Mouse (Mus musculus) erythroblast, embryonic 14.5 days (primary cell): Measurements from ENCODE around the gene Minos1. TPM values are rescaled to one million over a fixed set of nuclear protein-coding genes. Genes with fewer than 3 reads are reported as not detected.

Experiments
- H3K27me3 ChIP-seq: 2 replicates; pipeline ENCODE4 v1.6.1; 2012; ENCODE audit warnings: inconsistent platforms; ENCODE audit not compliant: control insufficient read depth
- H3K36me3 ChIP-seq: 2 replicates; pipeline ENCODE4 v1.6.1; 2012; ENCODE audit warnings: mild to moderate bottlenecking, inconsistent platforms; ENCODE audit not compliant: control insufficient read depth
- H3K4me1 ChIP-seq: 2 replicates; pipeline ENCODE4 v1.6.1; 2012; ENCODE audit warnings: inconsistent platforms; ENCODE audit not compliant: control insufficient read depth
- H3K4me3 ChIP-seq: replicated peaks from 2 replicates; pipeline ENCODE3; 2012; ENCODE audit warnings: moderate library complexity, mild to moderate bottlenecking, inconsistent platforms
- H3K9me3 ChIP-seq: 2 replicates; pipeline ENCODE4 v1.6.1; 2012; ENCODE audit warnings: low read length, inconsistent platforms, mixed read lengths; ENCODE audit not compliant: control insufficient read depth
- GATA1 ChIP-seq: IDR thresholded peaks from 2 replicates; pipeline ENCODE4 v1.6.1; 2012; ENCODE audit warnings: low read length, inconsistent platforms, mixed read lengths
- TAL1 ChIP-seq: IDR thresholded peaks from 3 replicates; pipeline ENCODE4 v1.6.1; 2012; ENCODE audit warnings: low read length, inconsistent platforms, mixed read lengths
- polyA plus RNA-seq: library from polyadenylated mRNA; stranded (reverse); fragments of >175 nt; gene quantifications from 2 replicates; pipeline ENCODE4 v1.2.3, GENCODE M21; 2012

Gene Minos1
- polyA plus RNA-seq, 1 experiment = 4.0 TPM

DNA sequence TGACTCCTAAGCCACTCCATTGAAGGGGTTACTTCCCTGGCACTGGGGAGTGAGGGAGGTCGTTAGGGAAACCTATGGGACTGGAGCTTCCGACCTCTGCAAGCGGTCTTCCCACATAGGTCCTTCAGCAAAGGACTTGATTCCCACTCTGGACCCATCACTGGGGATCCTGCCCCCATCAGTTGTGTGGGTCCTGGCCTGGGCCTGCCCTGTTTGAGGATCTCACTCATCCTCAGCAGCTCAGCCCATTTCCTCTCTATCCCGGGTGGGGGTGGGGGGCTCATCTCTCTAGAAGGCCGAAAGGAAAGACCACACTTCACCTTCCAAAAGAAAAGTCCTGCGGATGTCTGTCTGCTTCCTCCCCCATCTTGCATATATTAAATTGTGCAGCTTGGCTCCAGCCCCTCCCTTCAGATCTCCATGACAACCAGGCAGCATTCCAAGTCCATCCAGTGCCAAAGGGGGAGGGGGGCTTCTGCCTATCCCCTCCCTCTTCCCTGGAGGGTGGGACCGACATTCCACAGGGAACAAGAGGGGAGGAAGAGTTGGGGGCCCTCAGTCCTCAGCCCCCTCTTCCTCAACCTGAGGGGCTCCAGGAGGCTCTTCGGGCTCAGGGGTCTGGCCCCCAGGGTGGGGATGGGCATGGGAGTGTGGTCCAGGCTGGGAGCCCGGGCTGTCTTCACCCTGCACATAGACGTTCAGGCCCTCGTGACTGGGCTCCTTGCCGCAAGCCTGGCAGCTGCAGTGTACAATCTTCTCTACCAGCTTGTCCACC, 47.9 kb downstream of the Minos1 start:
- no peak for TF ChIP-seq GATA1
- no peak for TF ChIP-seq TAL1
- H3K36me3 ChIP-seq = no peaks in the 10 kb centered on the region
- H3K27me3 ChIP-seq = peaks cover 18% of the 10 kb centered on the region
- no peak overlapping the region for H3K4me3 ChIP-seq
- no peaks in the 10 kb centered on the region for H3K4me1 ChIP-seq
- H3K9me3 ChIP-seq = no peaks in the 10 kb centered on the region

DNA sequence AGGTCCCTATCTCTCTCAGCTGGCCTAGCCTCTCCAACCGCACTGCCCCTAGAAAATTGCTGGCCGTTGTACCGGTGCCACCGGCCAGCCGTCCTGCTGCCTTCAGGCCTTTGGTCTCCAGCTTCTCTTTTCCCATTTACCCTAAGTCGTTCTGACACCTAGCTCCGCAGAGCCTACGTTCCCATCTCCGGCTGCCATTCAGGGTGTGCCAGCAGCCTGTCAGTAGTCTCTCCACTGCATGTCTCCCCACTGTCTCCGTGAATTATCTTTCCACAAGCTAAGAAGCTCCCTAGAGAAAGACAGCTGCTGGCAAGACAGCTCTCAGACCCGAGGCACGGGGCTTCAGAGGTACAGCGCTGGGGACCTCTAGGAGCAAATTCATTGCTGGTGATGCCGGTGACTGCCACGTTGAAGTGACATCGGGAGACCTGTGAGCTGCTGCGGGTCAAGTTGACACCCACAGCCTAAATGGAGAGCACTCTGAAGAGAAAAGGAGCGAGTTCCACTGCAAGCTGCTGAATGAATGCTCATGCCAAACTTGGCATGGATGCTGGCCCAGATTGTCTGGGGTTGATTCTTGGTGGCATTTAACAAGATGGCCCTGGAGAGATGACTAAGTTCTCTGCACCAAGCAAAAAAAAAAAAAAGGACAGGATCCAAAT, 49.5 kb downstream of the Minos1 start:
- TF ChIP-seq TAL1 = no peak
- no peak for TF ChIP-seq GATA1
- Histone ChIP-seq H3K27me3 (peaks cover 22% of the 10 kb centered on the region), H3K4me1 (no peaks in the 10 kb centered on the region), H3K4me3 (no peak overlapping the region), H3K9me3 (no peaks in the 10 kb centered on the region), H3K36me3 (no peaks in the 10 kb centered on the region)

DNA sequence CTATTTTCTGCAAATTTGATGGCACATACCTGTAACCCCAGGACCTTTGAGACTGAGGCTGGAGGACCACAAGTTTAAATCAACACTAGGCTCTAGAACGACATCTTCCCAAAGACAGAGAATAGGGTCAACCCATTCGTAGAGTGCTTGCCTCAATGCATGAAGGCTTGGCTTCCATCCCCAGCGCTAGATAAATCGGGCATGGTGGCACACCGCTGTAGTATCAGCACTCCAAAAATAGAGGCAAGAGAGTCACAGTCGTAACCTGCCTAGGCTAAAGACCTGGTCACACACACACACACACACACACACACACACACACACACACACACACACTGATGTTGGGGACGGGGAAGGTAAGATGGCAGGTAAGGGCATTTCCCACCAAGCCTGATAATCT, 50.7 kb downstream of the Minos1 start:
- no peak for TF ChIP-seq GATA1
- no peak for TF ChIP-seq TAL1
- H3K27me3 ChIP-seq = peaks cover 32% of the 10 kb centered on the region
- H3K4me3 ChIP-seq = no peak overlapping the region
- no peaks in the 10 kb centered on the region for H3K4me1 ChIP-seq
- no peaks in the 10 kb centered on the region for H3K9me3 ChIP-seq
- H3K36me3 ChIP-seq = no peaks in the 10 kb centered on the region

DNA sequence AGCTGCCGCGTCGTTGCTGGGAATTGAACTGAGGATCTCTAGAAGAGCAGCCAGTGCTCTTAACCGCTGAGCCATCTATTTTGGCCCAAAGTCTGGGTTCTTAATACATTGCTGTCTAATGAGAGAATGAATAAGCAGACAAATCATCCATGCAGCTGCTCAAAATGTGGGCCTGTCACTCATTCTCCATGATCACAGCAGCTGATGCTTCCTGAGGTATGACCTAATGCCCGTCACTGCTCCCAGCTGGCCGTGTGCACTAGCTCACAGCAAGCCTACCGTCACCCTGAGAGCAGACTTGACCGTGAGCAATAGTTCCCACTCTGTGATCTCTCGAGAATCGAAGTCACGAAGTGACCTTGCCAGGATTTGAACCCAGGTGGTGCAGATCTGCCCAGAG, 51.5 kb downstream of the Minos1 start:
- Histone ChIP-seq H3K9me3 (no peaks in the 10 kb centered on the region), H3K36me3 (no peaks in the 10 kb centered on the region), H3K4me1 (no peaks in the 10 kb centered on the region), H3K4me3 (no peak overlapping the region), H3K27me3 (peaks cover 34% of the 10 kb centered on the region)
- TF ChIP-seq TAL1 = no peak
- no peak for TF ChIP-seq GATA1

DNA sequence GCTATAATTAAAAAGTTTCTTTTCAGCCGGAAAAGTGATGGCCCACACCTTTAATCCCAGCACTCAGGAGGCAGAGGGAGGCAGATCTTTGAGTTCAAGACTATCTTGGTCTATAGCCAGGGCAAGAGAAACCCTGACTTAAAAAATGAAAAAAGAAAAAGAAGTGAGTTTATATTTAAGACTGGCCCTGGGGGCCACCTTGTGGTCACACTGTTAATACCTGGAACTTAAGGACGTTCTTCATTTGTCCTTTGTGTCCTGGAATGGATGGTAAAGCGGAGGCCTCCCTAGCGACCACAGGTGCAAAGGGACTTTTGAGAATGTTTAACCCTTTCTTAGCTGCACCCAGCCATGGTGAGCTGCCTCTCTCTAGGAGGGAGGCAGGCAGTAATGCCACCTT, 52.2 kb downstream of the Minos1 start:
- no peaks in the 10 kb centered on the region for H3K36me3 ChIP-seq
- no peaks in the 10 kb centered on the region for H3K9me3 ChIP-seq
- TF ChIP-seq GATA1 (no peak), TAL1 (no peak)
- no peaks in the 10 kb centered on the region for H3K4me1 ChIP-seq
- peaks cover 40% of the 10 kb centered on the region for H3K27me3 ChIP-seq
- H3K4me3 ChIP-seq = no peak overlapping the region

DNA sequence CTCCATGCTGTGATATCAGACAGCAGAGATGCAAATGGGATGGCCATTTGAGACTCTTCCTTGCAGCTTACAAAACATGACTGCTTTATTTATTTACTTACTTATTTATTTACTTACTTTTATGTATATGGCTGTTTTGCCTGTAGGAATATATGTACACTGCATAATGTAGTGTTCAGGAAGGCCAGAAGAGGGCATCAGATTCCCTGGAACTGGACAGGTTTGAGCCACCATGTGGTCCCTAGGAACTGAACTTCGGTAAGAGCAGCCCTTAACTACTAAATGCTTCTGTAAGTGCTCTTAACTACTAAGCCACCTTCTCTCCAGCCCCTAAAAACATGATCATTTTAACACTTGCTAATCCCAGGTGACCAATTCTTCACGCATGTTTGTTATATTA, 52.6 kb downstream of the Minos1 start:
- TF ChIP-seq TAL1 = no peak
- no peak for TF ChIP-seq GATA1
- H3K4me3 ChIP-seq = no peak overlapping the region
- no peaks in the 10 kb centered on the region for H3K9me3 ChIP-seq
- H3K27me3 ChIP-seq = peaks cover 44% of the 10 kb centered on the region
- no peaks in the 10 kb centered on the region for H3K4me1 ChIP-seq
- no peaks in the 10 kb centered on the region for H3K36me3 ChIP-seq

DNA sequence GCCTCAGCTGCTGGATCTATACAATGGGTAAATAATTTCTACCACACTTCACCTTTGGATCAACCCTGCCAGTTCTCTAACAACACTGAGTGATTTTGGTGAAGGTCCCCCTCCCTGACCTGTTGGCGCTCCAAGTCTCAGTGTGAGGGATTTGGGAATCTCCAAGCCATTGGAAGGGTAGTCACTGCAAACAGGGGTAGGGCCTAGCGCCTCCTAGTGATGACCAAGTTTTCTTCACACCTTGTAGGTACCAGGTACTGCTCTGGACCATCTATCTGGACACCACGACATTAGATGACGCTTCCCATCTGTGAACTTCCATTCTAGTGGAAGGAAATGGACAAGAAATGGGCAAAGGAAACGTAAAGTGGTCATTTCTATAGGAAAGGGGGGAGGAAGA, 55.0 kb downstream of the Minos1 start:
- H3K27me3 ChIP-seq = peaks cover 55% of the 10 kb centered on the region
- no peak overlapping the region for H3K4me3 ChIP-seq
- no peaks in the 10 kb centered on the region for H3K36me3 ChIP-seq
- H3K4me1 ChIP-seq = no peaks in the 10 kb centered on the region
- no peaks in the 10 kb centered on the region for H3K9me3 ChIP-seq
- TF ChIP-seq GATA1 (no peak), TAL1 (no peak)

DNA sequence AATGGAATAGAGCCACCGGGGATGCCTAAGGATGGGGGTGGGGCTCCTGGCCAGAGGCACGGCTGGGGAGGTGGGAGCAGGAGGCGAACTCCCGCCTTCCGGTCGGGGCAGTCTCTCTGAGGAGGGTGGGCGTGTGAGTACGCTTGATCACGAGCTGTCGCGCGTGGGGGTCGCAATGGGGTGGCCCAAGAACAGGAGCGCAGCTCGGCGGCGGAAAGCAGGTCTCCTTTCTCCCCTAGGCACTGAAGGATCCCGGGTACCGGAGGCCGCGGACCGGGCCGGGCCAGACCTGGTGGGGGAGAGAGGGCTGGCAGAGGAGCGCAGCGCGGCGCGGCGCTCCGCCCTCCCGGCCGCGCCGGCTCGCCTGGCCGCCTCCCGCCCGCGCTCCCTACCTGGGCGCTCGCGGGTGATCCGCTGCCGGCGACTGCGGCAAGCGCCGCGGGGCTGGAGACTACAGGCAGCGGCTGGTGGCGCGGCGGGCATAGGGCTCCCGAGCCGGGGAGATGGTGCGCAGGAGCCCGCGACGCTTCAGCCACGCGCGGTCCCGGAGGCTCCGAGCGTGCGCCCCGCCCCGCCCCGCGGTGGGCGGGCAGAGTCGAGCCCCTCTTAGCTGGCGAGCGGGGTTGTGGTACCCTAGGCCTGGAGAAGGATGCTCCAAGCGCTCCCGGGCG, 55.7 kb downstream of the Minos1 start, which contains the start of gene Htr6:
TSS of gene Htr6 (minus strand) at position 530 of the 671 bp plus-strand sequence.
- Histone ChIP-seq H3K36me3 (no peaks in the 10 kb centered on the region), H3K4me1 (no peaks in the 10 kb centered on the region), H3K9me3 (no peaks in the 10 kb centered on the region), H3K4me3 (no peak within 1 kb of the TSS), H3K27me3 (peaks cover 55% of the 10 kb centered on the region)
- no peak for TF ChIP-seq TAL1
- no peak for TF ChIP-seq GATA1

DNA sequence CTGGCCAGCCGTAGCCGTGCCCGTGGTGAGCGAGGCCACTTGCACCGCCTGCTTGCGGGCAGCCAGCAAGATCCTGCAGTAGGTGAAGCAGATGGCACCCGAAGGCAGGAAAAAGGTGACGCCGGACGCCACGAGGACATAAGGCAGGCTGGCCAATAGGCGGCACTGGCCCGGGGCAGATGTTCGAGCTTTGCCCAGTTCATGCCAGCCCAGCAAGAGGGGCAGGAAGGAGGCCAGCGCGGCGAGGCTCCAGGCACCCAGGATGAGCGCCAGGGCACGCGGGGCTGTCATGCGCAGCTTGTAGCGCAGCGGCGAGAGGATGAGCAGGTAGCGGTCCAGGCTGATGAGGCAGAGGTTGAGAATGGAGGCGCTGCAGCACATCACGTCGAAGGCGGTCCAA, 56.9 kb downstream of the Minos1 start:
- TF ChIP-seq GATA1 (no peak), TAL1 (no peak)
- Histone ChIP-seq H3K9me3 (no peaks in the 10 kb centered on the region), H3K4me3 (no peak overlapping the region), H3K27me3 (peaks cover 55% of the 10 kb centered on the region), H3K36me3 (no peaks in the 10 kb centered on the region), H3K4me1 (no peaks in the 10 kb centered on the region)
